Mouse (Mus musculus): Measurements from ENCODE around the gene Mki67. TPM values are rescaled to one million over a fixed set of nuclear protein-coding genes. Genes with fewer than 3 reads are reported as not detected.
A peak's percentile ranks its signal among the peaks of the same experiment; 100 is the strongest.

The Mki67 gene
- total RNA-seq (2018; cell fraction: chromatin; rRNA removed), result 100 to 1,000 TPM in 14 of 26 experiments, 10 to 100 TPM in 12; 20.5 to 572 (median 122) TPM
- total RNA-seq (2018; cell fraction: cytosol; rRNA removed), result 100 to 1,000 TPM in 1 of 26 experiments, 10 to 100 TPM in 22, 1 to 10 TPM in 3; 8.8 to 101 (median 19.2) TPM
- 100 to 1,000 TPM in 14 of 26 experiments, 10 to 100 TPM in 12; 13.1 to 253 (median 111) TPM for total RNA-seq (2018; cell fraction: nucleus; rRNA removed)
- polyA plus RNA-seq (2018), result 4.2 to 24.2 TPM (median 17.5 TPM) in 3 replicates

DNA sequence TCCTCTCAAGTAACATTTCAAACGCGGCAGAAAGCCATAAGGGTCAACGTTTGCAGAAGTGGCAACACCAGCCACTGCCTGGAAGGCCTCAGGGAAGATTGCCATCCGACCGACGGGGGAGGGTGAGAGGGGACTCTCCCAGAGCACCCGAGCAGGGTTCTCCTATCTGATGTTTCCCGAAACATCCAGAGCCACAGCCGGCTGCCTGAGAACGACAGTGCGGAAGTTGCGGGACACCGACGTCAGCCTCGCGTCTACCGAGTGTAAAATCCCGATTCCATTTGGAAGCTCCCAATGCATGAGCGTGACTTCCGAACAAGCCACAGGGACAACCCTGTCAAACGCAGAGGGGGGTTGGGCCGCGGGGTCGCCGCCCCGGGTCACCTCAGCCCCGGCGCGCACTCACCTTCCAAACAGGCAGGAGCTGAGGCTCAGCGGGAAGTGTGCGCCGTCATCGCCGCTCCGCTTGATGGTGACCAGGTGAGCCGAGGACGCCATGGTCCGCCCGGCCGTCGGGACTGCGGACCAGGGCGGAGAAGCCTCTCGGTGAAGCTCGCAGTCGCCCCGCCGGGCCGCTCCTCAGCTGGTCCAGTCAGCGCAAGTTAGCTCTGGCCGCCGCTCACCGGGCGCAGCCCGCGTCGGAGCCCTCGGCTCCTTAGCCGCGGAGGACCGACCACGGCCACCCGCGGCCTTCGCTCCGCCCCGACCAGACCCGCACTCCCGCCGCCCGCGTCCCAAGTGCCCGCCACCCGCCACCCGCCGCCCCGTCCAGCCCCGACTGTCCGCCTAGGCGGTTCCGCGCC lies at the start of gene Mki67:
TSS of gene Mki67 (minus strand) at position 720 of the 803 bp plus-strand sequence.
- Histone ChIP-seq H3K27ac (peak within 1 kb of the TSS; percentile 86), H3K79me2 (ENCODE audit: inconsistent target) (peaks cover 50% of the 10 kb centered on the region), H3K4me3 (ENCODE audit: inconsistent target) (peak within 1 kb of the TSS; percentile 87), H3K36me3 (ENCODE audit: inconsistent target) (no peaks in the 10 kb centered on the region)
- 1% methylated on average over 67 of the region's 82 CpGs for WGBS (ENCODE audit: missing documents)

DNA sequence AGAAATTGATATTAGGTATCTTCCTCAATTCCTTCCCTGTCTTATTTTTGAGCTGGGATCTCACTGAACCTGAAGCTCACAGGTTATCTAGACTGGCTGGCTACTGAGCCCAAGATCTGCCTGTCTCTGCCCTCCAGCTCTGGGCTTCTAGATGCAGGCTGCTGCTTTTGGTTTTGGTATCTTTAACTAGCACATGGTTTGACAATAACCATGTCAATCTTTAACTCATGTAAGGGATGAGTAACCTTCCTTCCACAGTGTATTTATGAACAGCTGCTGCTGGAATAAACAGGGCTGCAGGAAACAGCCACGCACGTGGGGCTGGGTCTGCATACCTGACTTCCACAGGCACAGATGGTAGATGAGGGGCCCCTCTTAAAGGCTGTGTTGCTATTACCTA lies 47.1 kb upstream of the Mki67 start:
- no peaks in the 10 kb centered on the region for H3K36me3 ChIP-seq (ENCODE audit: inconsistent target)
- no peak overlapping the region for H3K4me3 ChIP-seq (ENCODE audit: inconsistent target)
- WGBS (ENCODE audit: missing documents), result 62% methylated on average over 2 of the region's 2 CpGs
- no peaks in the 10 kb centered on the region for H3K79me2 ChIP-seq (ENCODE audit: inconsistent target)
- no peak overlapping the region for H3K27ac ChIP-seq

GRCm38 (mm10) chr7:135758754-135759510 lies 42.8 kb upstream of the Mki67 start:
- 47% methylated on average over 12 of the region's 12 CpGs for WGBS (ENCODE audit: missing documents)
- no peaks in the 10 kb centered on the region for H3K36me3 ChIP-seq (ENCODE audit: inconsistent target)
- peak overlapping the region; percentile 22 for H3K27ac ChIP-seq
- no peak overlapping the region for H3K4me3 ChIP-seq (ENCODE audit: inconsistent target)
- H3K79me2 ChIP-seq (ENCODE audit: inconsistent target), result no peaks in the 10 kb centered on the region

DNA sequence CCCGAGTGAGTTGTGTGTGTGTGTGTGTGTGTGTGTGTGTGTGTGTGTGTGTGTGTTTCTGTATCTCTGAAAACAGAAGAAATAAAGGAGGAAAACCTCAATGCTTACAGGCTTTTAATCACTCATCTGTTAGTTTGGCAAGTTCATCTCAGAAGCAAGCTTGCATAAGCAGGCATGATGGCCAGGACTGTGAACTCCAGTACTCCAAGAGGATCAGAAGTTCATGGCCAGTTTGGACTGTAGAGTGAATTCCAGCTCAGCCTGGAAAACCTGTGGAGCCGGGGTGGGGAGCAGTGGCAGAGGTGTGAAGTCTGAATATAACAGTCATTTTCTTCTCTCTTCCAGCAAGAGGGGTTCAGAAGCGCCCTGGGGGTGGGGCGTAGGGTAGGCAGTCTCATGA lies 42.0 kb upstream of the Mki67 start:
- 83% methylated on average over 4 of the region's 4 CpGs for WGBS (ENCODE audit: missing documents)
- peak overlapping the region; percentile 22; the same call in 1 of the 2 replicates for H3K27ac ChIP-seq
- no peaks in the 10 kb centered on the region for H3K79me2 ChIP-seq (ENCODE audit: inconsistent target)
- H3K36me3 ChIP-seq (ENCODE audit: inconsistent target), result no peaks in the 10 kb centered on the region
- no peak overlapping the region for H3K4me3 ChIP-seq (ENCODE audit: inconsistent target)

GRCm38 (mm10) chr7:135756984-135757586 lies 40.9 kb upstream of the Mki67 start:
- 99% methylated on average over 6 of the region's 6 CpGs for WGBS (ENCODE audit: missing documents)
- H3K27ac ChIP-seq, result no peak overlapping the region
- H3K4me3 ChIP-seq (ENCODE audit: inconsistent target), result no peak overlapping the region
- no peaks in the 10 kb centered on the region for H3K79me2 ChIP-seq (ENCODE audit: inconsistent target)
- H3K36me3 ChIP-seq (ENCODE audit: inconsistent target), result no peaks in the 10 kb centered on the region

GRCm38 (mm10) chr7:135748986-135749385 lies 32.8 kb upstream of the Mki67 start:
- 82% methylated on average over 6 of the region's 6 CpGs for WGBS (ENCODE audit: missing documents)
- Histone ChIP-seq H3K4me3 (ENCODE audit: inconsistent target) (no peak overlapping the region), H3K36me3 (ENCODE audit: inconsistent target) (no peaks in the 10 kb centered on the region), H3K27ac (no peak overlapping the region), H3K79me2 (ENCODE audit: inconsistent target) (no peaks in the 10 kb centered on the region)

DNA sequence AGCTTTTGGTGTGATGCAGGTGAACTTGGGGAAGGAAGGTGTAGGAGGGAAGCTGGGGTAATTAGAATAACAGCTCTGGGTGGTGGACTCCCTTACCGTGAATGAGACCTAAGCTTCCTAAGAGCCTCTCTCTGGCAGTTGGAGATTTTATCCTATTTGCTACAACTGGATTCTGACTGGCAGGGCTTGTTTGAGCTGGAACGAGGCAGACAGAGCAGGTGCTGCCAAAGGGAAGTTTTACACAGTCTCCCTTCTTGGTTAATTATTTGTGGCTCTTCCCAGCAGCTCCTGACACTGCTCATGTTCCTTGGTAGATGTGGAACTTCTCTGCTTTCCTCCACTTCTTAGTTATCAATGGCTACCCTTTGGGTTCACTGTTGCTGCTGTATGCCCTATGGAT lies 30.9 kb upstream of the Mki67 start:
- WGBS (ENCODE audit: missing documents), result 81% methylated on average over 2 of the region's 2 CpGs
- no peak overlapping the region for H3K27ac ChIP-seq

GRCm38 (mm10) chr7:135746528-135746927 lies 30.4 kb upstream of the Mki67 start:
- H3K79me2 ChIP-seq (ENCODE audit: inconsistent target), result no peaks in the 10 kb centered on the region
- no peak overlapping the region for H3K4me3 ChIP-seq (ENCODE audit: inconsistent target)
- no peaks in the 10 kb centered on the region for H3K36me3 ChIP-seq (ENCODE audit: inconsistent target)
- H3K27ac ChIP-seq, result no peak overlapping the region
- WGBS (ENCODE audit: missing documents), result 57% methylated on average over 5 of the region's 6 CpGs

More for the DNA sequence above, 30.9 kb upstream of the Mki67 start:
- no peaks in the 10 kb centered on the region for H3K36me3 ChIP-seq (ENCODE audit: inconsistent target)
- no peak overlapping the region for H3K4me3 ChIP-seq (ENCODE audit: inconsistent target)
- no peaks in the 10 kb centered on the region for H3K79me2 ChIP-seq (ENCODE audit: inconsistent target)

- no peak overlapping the region for H3K27ac ChIP-seq
- 44% methylated on average over 2 of the region's 2 CpGs for WGBS (ENCODE audit: missing documents)
- H3K79me2 ChIP-seq (ENCODE audit: inconsistent target), result no peaks in the 10 kb centered on the region
- no peak overlapping the region for H3K4me3 ChIP-seq (ENCODE audit: inconsistent target)
- H3K36me3 ChIP-seq (ENCODE audit: inconsistent target), result no peaks in the 10 kb centered on the region
Measured at GRCm38 (mm10) chr7:135745091-135745490, 28.9 kb upstream of the Mki67 start.

GRCm38 (mm10) chr7:135740453-135740852 lies 24.3 kb upstream of the Mki67 start:
- WGBS (ENCODE audit: missing documents), result 93% methylated on average over 3 of the region's 3 CpGs
- Histone ChIP-seq H3K27ac (no peak overlapping the region), H3K4me3 (ENCODE audit: inconsistent target) (no peak overlapping the region), H3K36me3 (ENCODE audit: inconsistent target) (no peaks in the 10 kb centered on the region), H3K79me2 (ENCODE audit: inconsistent target) (no peaks in the 10 kb centered on the region)

GRCm38 (mm10) chr7:135736581-135736886 lies 20.4 kb upstream of the Mki67 start:
- Histone ChIP-seq H3K79me2 (ENCODE audit: inconsistent target) (no peaks in the 10 kb centered on the region), H3K27ac (no peak overlapping the region), H3K4me3 (ENCODE audit: inconsistent target) (no peak overlapping the region), H3K36me3 (ENCODE audit: inconsistent target) (no peaks in the 10 kb centered on the region)
- 49% methylated on average over 3 of the region's 3 CpGs for WGBS (ENCODE audit: missing documents)

DNA sequence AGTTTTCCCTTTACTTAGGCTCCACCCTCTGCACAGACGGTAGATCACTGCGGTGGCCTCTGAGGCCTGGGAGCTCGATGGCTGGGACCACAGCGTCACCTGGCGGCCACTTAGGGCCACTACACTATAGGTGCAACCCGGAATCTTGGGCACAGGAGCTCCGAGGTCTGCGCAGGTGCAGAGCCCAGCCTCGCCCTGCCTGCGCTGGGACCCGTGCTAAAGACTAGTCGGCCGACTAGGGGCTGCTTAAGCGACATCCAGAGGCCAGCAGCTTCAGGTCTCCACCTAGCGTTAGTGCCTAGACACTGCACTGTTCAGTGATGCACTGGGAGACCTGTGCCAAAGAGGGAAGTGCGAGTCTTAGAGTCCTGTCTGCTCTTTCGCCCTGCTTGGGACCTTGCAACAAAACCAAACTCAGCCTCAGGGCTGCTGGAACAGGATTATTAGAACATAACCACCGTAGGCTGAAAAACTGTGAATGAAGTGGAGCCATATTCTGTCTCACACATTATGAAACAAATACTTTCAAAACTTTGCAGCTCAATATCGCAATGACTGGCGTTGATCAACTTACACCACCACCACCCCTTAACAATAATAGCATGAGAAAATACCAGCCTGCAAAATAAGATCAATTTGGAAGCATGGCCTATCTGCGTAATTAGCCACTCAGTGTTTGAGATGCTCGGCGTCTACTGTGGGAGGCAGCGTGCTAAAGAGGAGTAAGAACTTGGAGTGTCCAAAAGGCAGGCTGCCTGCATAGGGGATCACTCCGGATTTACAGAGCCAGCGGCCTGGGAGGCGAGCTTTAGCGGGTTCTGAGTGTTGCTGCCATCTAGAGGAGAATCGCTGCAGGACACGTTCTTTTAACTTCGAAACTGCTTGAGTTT lies 19.8 kb upstream of the Mki67 start:
- H3K27ac ChIP-seq, result peak overlapping the region; percentile 12; the same call in 1 of the 2 replicates
- H3K4me3 ChIP-seq (ENCODE audit: inconsistent target), result peak overlapping the region; percentile 17; the same call in 1 of the 2 replicates
- H3K36me3 ChIP-seq (ENCODE audit: inconsistent target), result no peaks in the 10 kb centered on the region
- H3K79me2 ChIP-seq (ENCODE audit: inconsistent target), result no peaks in the 10 kb centered on the region
- 4% methylated on average over 31 of the region's 31 CpGs for WGBS (ENCODE audit: missing documents)

DNA sequence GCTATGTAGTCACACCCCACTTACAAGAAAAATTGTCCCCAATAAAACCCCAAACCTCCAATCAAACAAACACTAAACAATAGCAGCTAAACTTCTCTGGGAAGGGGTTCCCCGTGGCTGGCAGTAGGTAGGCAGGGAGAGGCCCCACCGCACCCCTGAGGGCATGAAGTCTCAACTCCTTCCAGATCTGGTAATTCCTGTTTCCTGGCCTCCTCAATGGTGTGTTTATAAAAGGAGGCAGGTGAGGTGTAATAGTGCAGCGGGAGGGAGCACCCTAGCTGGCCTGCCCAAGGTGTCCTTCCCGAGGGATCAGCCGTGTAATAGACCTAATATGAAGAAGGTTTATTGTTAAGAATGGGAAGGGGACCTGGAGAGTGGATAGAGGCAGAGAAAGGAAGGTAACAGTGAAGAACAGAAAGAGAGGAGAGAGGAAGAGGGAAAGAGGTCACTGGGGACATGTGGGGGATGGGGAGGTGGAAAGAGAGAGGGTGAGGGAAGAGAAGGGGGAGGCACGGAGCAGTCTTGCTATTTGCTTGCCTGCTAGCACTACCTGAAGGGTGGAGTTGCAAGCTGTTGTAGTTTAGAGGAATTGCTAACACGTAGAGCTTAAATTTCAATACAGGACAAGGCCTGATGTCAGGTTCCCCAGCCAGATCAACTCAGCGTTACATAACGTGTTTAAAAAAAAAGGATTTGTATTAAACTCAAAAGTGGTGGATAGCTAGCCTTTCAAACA lies 18.9 kb upstream of the Mki67 start:
- Histone ChIP-seq H3K36me3 (ENCODE audit: inconsistent target) (no peaks in the 10 kb centered on the region), H3K27ac (no peak overlapping the region), H3K4me3 (ENCODE audit: inconsistent target) (no peak overlapping the region), H3K79me2 (ENCODE audit: inconsistent target) (no peaks in the 10 kb centered on the region)
- 81% methylated on average over 9 of the region's 9 CpGs for WGBS (ENCODE audit: missing documents)

Measured in macrophage (primary cell).